Mouse (Mus musculus): Measurements from ENCODE around the gene Zfp738. TPM values are rescaled to one million over a fixed set of nuclear protein-coding genes. Genes with fewer than 3 reads are reported as not detected.

The Zfp738 gene
- total RNA-seq, 1 experiment from 2014 or later = 22.4 TPM

Other genes with a start within 250 kb of the Zfp738 start
- 12.1 to 16.7 TPM (median 12.4 TPM) in 3 replicates for gene Zfp874a, start 235.4 kb downstream of the Zfp738 start, total RNA-seq (2017)
- gene Zfp874b, start 202.8 kb downstream of the Zfp738 start, total RNA-seq (2017) = 7.0 to 23.5 TPM (median 15.8 TPM) in 3 replicates
- gene Zfp58, start 186.5 kb downstream of the Zfp738 start, total RNA-seq (2017) = 8.7 to 12.2 TPM (median 11.9 TPM) in 3 replicates
- gene Gm26965, start 160.9 kb downstream of the Zfp738 start, total RNA-seq (2017) = not detected in 3 replicates
- gene Zfp87, start 160.9 kb downstream of the Zfp738 start, total RNA-seq (2017) = 20.6 to 39.0 TPM (median 24.3 TPM) in 3 replicates
- 11.5 to 17.6 TPM (median 15.4 TPM) in 3 replicates for gene Zfp748, start 133.2 kb downstream of the Zfp738 start, total RNA-seq (2017)
- 18.8 to 21.7 TPM (median 21.2 TPM) in 3 replicates for gene Zfp729b, start 77.4 kb downstream of the Zfp738 start, total RNA-seq (2017)
- gene Gm49345, start 49.3 kb downstream of the Zfp738 start, total RNA-seq (2017) = 6.5 TPM in 1 of 3 replicates, not detected in the others
- gene Zfp729a, start 49.3 kb downstream of the Zfp738 start, total RNA-seq (2017) = 16.0 to 20.3 TPM (median 16.8 TPM) in 3 replicates
- gene Zfp65, start 42.1 kb upstream of the Zfp738 start, total RNA-seq (2017) = 6.9 to 15.2 TPM (median 14.5 TPM) in 3 replicates
- gene Zfp85, start 68.2 kb upstream of the Zfp738 start, total RNA-seq (2017) = 6.6 to 8.8 TPM (median 8.6 TPM) in 3 replicates
- 0.85 to 2.1 TPM in 2 of 3 replicates, not detected in the other for gene Zfp493, start 92.6 kb upstream of the Zfp738 start, total RNA-seq (2017)
- gene Zfp273, start 126.7 kb upstream of the Zfp738 start, total RNA-seq (2017) = 5.4 to 8.3 TPM (median 7.8 TPM) in 3 replicates
- 1.1 TPM in 1 of 3 replicates, not detected in the others for gene Gm10037, start 144.0 kb upstream of the Zfp738 start, total RNA-seq (2017)
- gene BC048507, start 176.3 kb upstream of the Zfp738 start, total RNA-seq (2017) = not detected in 3 replicates